12 mouse cellular contexts compared by ENCODE assay signal in the genomic region with DNA sequence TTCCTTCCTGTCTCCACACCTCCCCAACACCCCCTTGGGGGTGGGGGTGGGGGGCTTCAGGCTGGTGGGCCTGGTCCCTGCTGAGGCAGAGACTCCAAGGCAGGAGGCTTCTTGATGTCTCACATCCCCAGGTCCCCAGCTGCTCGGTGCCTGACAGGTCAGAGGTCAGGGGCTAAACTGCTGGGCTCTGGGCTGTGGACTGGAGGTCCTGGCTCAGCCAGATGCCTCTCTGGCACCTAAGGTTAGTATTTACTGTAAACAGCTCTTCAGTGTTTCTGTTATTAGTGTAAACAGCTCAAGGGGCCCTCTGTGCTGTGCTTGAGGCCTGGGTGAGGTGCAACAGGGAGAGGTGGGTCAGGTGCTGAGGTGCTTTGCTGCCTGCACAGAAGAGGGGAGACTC.
DNase-seq lines count a peak whose midpoint lies in the region; ATAC-seq and TF ChIP-seq lines count a peak whose summit lies in the region.
"Had no signal": no experiment of that assay in that cellular context is flagged by ENCODE, and none has a peak within 500 bp of the region (broad histone marks: within the 10 kb centered on the region; RNA-seq: fewer than 3 reads in every experiment).

No protein-coding gene starts in this region.

- peaks cover 58% of the 10 kb centered on the region for H3K4me1 ChIP-seq in heart, embryonic 11.5 days (ENCODE audit: control insufficient read depth, insufficient read depth, low read length)
- H3K4me1 ChIP-seq in kidney, embryonic 16.5 days (ENCODE audit: insufficient read depth, low read length) = peaks cover 82% of the 10 kb centered on the region
- peaks cover 84% of the 10 kb centered on the region for H3K4me1 ChIP-seq in limb, embryonic 14.5 days (ENCODE audit: control insufficient read depth, insufficient read depth, low read length)

- no peaks in the 10 kb centered on the region for H3K27me3 ChIP-seq in heart, embryonic 11.5 days (ENCODE audit: control insufficient read depth, insufficient read depth, low read length)
- H3K27me3 ChIP-seq in kidney, embryonic 16.5 days (ENCODE audit: insufficient read depth, low read length) = no peaks in the 10 kb centered on the region
- no peaks in the 10 kb centered on the region for H3K27me3 ChIP-seq in limb, embryonic 14.5 days (ENCODE audit: control insufficient read depth, insufficient read depth, low read length)

- H3K9ac ChIP-seq in heart, embryonic 11.5 days (ENCODE audit: low read depth, low read length) = peak overlapping the region; percentile 16; the same call in 1 of the 2 replicates
- peak overlapping the region; percentile 5; the same call in 1 of the 2 replicates for H3K9ac ChIP-seq in kidney, embryonic 16.5 days (replicated peaks; ENCODE audit: low read length)
- peak overlapping the region; percentile 31; the same call in 1 of the 2 replicates for H3K9ac ChIP-seq in limb, embryonic 14.5 days (ENCODE audit: low read depth, low read length, severe bottlenecking)

- no peak overlapping the region for H3K4me3 ChIP-seq in heart, embryonic 11.5 days (ENCODE audit: low read depth, low read length)
- H3K4me3 ChIP-seq in kidney, embryonic 16.5 days (ENCODE audit: low read length) = no peak overlapping the region
- H3K4me3 ChIP-seq in limb, embryonic 14.5 days (replicated peaks; ENCODE audit: low read length) = no peak overlapping the region
- H3K4me3 ChIP-seq: left cerebral cortex, adult 2 months had no signal

- H3K4me2 ChIP-seq in heart, embryonic 11.5 days = peak overlapping the region; percentile 22
- H3K4me2 ChIP-seq in kidney, embryonic 16.5 days (replicated peaks; ENCODE audit: low read depth, low read length) = peak overlapping the region; percentile 19; the same call in 1 of the 2 replicates
- no peak overlapping the region for H3K4me2 ChIP-seq in limb, embryonic 14.5 days (replicated peaks; ENCODE audit: low read depth, low read length, severe bottlenecking)

- no peaks in the 10 kb centered on the region for H3K36me3 ChIP-seq in heart, embryonic 11.5 days (ENCODE audit: control insufficient read depth, insufficient read depth, low read length)
- no peaks in the 10 kb centered on the region for H3K36me3 ChIP-seq in kidney, embryonic 16.5 days (ENCODE audit: insufficient read depth, low read length)
- peaks cover 8% of the 10 kb centered on the region for H3K36me3 ChIP-seq in limb, embryonic 14.5 days (ENCODE audit: control insufficient read depth, insufficient read depth, low read length)

- TF ChIP-seq POLR2A in limb, embryonic 14.5 days (IDR thresholded peaks at IDR 0.05; ENCODE audit: borderline replicate concordance, extremely low read depth, insufficient read depth, insufficient read length) = no peak

- WGBS in heart, embryonic 11.5 days (ENCODE audit: insufficient replicate concordance) = 39% methylated on average over 1 of the region's 1 CpGs
- 20% methylated on average over 1 of the region's 1 CpGs for WGBS in kidney, embryonic 16.5 days
- WGBS in limb, embryonic 14.5 days = 43% methylated on average over 1 of the region's 1 CpGs

- H3K9me3 ChIP-seq in heart, embryonic 11.5 days (replicated peaks; ENCODE audit: control insufficient read depth, low read length) = no peaks in the 10 kb centered on the region
- H3K9me3 ChIP-seq in kidney, embryonic 16.5 days (ENCODE audit: low read length) = no peaks in the 10 kb centered on the region
- H3K9me3 ChIP-seq in limb, embryonic 14.5 days (ENCODE audit: control insufficient read depth, low read length) = no peaks in the 10 kb centered on the region

- intact Hi-C loops in heart, postnatal 14 days (cut with DNase I) = loop anchor here (2.0 kb wide), 1 partner anchor 31 kb away; no protein-coding TSS in a partner anchor

- H3K27ac ChIP-seq in heart, embryonic 11.5 days (ENCODE audit: low read depth, low read length) = peak overlapping the region; percentile 50
- H3K27ac ChIP-seq in kidney, embryonic 16.5 days (ENCODE audit: low read length) = peak overlapping the region; percentile 54; the same call in 1 of the 2 replicates
- H3K27ac ChIP-seq in limb, embryonic 14.5 days (replicated peaks; ENCODE audit: low read depth, low read length) = peak overlapping the region; percentile 26; the same call in 1 of the 2 replicates
- H3K27ac ChIP-seq: left cerebral cortex, adult 2 months; macrophage had no signal

- no peak for ATAC-seq in heart, embryonic 11.5 days (replicated peaks; ENCODE audit: insufficient number of reproducible peaks, low FRiP score, low TSS enrichment)
- ATAC-seq in kidney, embryonic 16.5 days (ENCODE audit: low FRiP score, low TSS enrichment) = no peak
- ATAC-seq in limb, embryonic 14.5 days (ENCODE audit: low FRiP score, low read depth) = no peak
- ATAC-seq: inflammation-experienced regulatory T-cells, adult 6 months had no signal

- no peak for DNase-seq in heart, postnatal 14 days
- DNase-seq in kidney, adult 8-10 months = no peak
- peak; percentile 65 for DNase-seq in embryo, embryonic 10.5 days (ENCODE audit: low spot score)
- no peak for DNase-seq in limb, embryonic 14.5 days (ENCODE audit: low spot score)
- no peak for DNase-seq in thymus, postnatal 0 days (ENCODE audit: low spot score)
- DNase-seq in spleen, adult 18-20 months = no peak
- DNase-seq: cerebellum, postnatal 36 days had no signal
